Mouse (Mus musculus) thymus, adult 2 months (tissue): ENCODE measurements around the gene Omp. TPM values are rescaled to one million over a fixed set of nuclear protein-coding genes. Genes with fewer than 3 reads are reported as not detected.
A peak's percentile ranks its signal among the peaks of the same experiment; 100 is the strongest.

Experiments used
- DNase-seq: peaks from one replicate; pipeline ENCODE4 v3.0.0; 2021
- H3K27ac ChIP-seq: fragments of 200-500 bp; 2 replicates; pipeline ENCODE4 v1.5.1; 2012; ENCODE audit warnings: low read length, control low read depth; ENCODE audit not compliant: control insufficient read depth, insufficient read depth
- H3K27me3 ChIP-seq: fragments of 200-500 bp; 2 replicates; pipeline ENCODE4 v1.6.1; 2012; ENCODE audit warnings: mild to moderate bottlenecking, low read length, moderate library complexity, mixed read lengths; ENCODE audit not compliant: control insufficient read depth, insufficient read depth
- H3K36me3 ChIP-seq: fragments of 200-500 bp; 2 replicates; pipeline ENCODE4 v1.6.1; 2012; ENCODE audit warnings: mild to moderate bottlenecking, low read length, moderate library complexity; ENCODE audit not compliant: control insufficient read depth, insufficient read depth
- H3K4me1 ChIP-seq: fragments of 200-500 bp; replicated peaks from 2 replicates; pipeline ENCODE4 v1.6.1; 2012; ENCODE audit warnings: low read length; ENCODE audit not compliant: control insufficient read depth, insufficient read depth
- H3K4me3 ChIP-seq: fragments of 200-500 bp; 2 replicates; pipeline ENCODE4 v1.5.1; 2012; ENCODE audit warnings: mild to moderate bottlenecking, low read length, control low read depth, moderate library complexity; ENCODE audit not compliant: control insufficient read depth, insufficient read depth
- CTCF ChIP-seq: fragments of 200-500 bp; IDR thresholded peaks from 2 replicates; pipeline ENCODE4 v1.5.1; 2012; ENCODE audit warnings: mild to moderate bottlenecking, control low read depth, low read length, moderate library complexity, borderline replicate concordance; ENCODE audit not compliant: control insufficient read depth, poor library complexity, insufficient read depth; ENCODE audit errors: extremely low read depth
- POLR2A ChIP-seq: fragments of 200-500 bp; IDR thresholded peaks from 2 replicates; pipeline ENCODE4 v1.6.1; 2012; ENCODE audit warnings: mild to moderate bottlenecking, low read length, control low read depth, moderate library complexity; ENCODE audit not compliant: control insufficient read depth, poor library complexity, insufficient read depth; ENCODE audit errors: extremely low read depth
- WGBS: fragments of 180-500 bp; shearing (Covaris S2); methylation state at CpG from one replicate; pipeline ENCODE4 v1.1.7; 2018; 5-methylcytosine and 5-hydroxymethylcytosine counted together
- polyA plus RNA-seq: library from polyadenylated mRNA; depleted of rRNA; stranded (reverse); fragments of >200 nt; gene quantifications from 2 replicates; pipeline ENCODE4 v1.2.3, GENCODE M21; 2012

Gene Omp
- polyA plus RNA-seq, 1 experiment = 1.8 TPM

- no peak for DNase-seq
- H3K27me3 ChIP-seq = no peaks in the 10 kb centered on the region
- H3K4me1 ChIP-seq = no peaks in the 10 kb centered on the region
- TF ChIP-seq POLR2A (no peak), CTCF (no peak)
- H3K4me3 ChIP-seq = no peak overlapping the region
- H3K27ac ChIP-seq = no peak overlapping the region
- no peaks in the 10 kb centered on the region for H3K36me3 ChIP-seq
- 88% methylated on average over 3 of the region's 3 CpGs for WGBS
Observed at GRCm38 (mm10) chr7:98137583-98137982, 7.7 kb downstream of the Omp start.

GRCm38 (mm10) chr7:98131751-98132150 lies 13.6 kb downstream of the Omp start:
- Histone ChIP-seq H3K36me3 (no peaks in the 10 kb centered on the region), H3K4me1 (no peaks in the 10 kb centered on the region), H3K27ac (no peak overlapping the region), H3K27me3 (no peaks in the 10 kb centered on the region), H3K4me3 (no peak overlapping the region)
- no peak for DNase-seq
- WGBS = 99% methylated on average over 8 of the region's 8 CpGs
- TF ChIP-seq POLR2A (no peak), CTCF (no peak)

- peak; percentile 57 for DNase-seq
- WGBS = 62% methylated on average over 5 of the region's 5 CpGs
- H3K4me3 ChIP-seq = no peak overlapping the region
- no peaks in the 10 kb centered on the region for H3K36me3 ChIP-seq
- no peaks in the 10 kb centered on the region for H3K27me3 ChIP-seq
- TF ChIP-seq POLR2A (no peak), CTCF (peak; percentile 67; the same call in 1 of the 2 replicates)
- peaks cover 10% of the 10 kb centered on the region for H3K4me1 ChIP-seq
- no peak overlapping the region for H3K27ac ChIP-seq
Observed at GRCm38 (mm10) chr7:98125473-98125872, 19.8 kb downstream of the Omp start.

GRCm38 (mm10) chr7:98124701-98125100 lies 20.6 kb downstream of the Omp start:
- TF ChIP-seq CTCF (no peak), POLR2A (no peak)
- 96% methylated on average over 5 of the region's 5 CpGs for WGBS
- H3K4me3 ChIP-seq = no peak overlapping the region
- no peaks in the 10 kb centered on the region for H3K27me3 ChIP-seq
- peaks cover 10% of the 10 kb centered on the region for H3K4me1 ChIP-seq
- DNase-seq = no peak
- H3K27ac ChIP-seq = no peak overlapping the region
- no peaks in the 10 kb centered on the region for H3K36me3 ChIP-seq

- no peak overlapping the region for H3K4me3 ChIP-seq
- H3K27ac ChIP-seq = no peak overlapping the region
- DNase-seq = no peak
- WGBS = 83% methylated on average over 8 of the region's 8 CpGs
- H3K4me1 ChIP-seq = peaks cover 10% of the 10 kb centered on the region
- TF ChIP-seq POLR2A (no peak), CTCF (no peak)
- no peaks in the 10 kb centered on the region for H3K27me3 ChIP-seq
- H3K36me3 ChIP-seq = no peaks in the 10 kb centered on the region
Observed at GRCm38 (mm10) chr7:98121673-98122072, 23.6 kb downstream of the Omp start.

GRCm38 (mm10) chr7:98121241-98121640 lies 24.1 kb downstream of the Omp start:
- H3K27ac ChIP-seq = no peak overlapping the region
- no peaks in the 10 kb centered on the region for H3K27me3 ChIP-seq
- H3K4me3 ChIP-seq = no peak overlapping the region
- peaks cover 10% of the 10 kb centered on the region for H3K4me1 ChIP-seq
- no peaks in the 10 kb centered on the region for H3K36me3 ChIP-seq
- TF ChIP-seq POLR2A = no peak
- no peak for TF ChIP-seq CTCF
- 88% methylated on average over 3 of the region's 3 CpGs for WGBS
- DNase-seq = no peak

- TF ChIP-seq CTCF (peak; percentile 71; the same call in 1 of the 2 replicates), POLR2A (no peak)
- H3K27me3 ChIP-seq = no peaks in the 10 kb centered on the region
- H3K4me3 ChIP-seq = peak overlapping the region; percentile 51
- DNase-seq = peak; percentile 78
- 2% methylated on average over 7 of the region's 7 CpGs for WGBS
- H3K4me1 ChIP-seq = peaks cover 10% of the 10 kb centered on the region
- H3K27ac ChIP-seq = no peak overlapping the region
- no peaks in the 10 kb centered on the region for H3K36me3 ChIP-seq
Observed at GRCm38 (mm10) chr7:98120325-98120724, 25.0 kb downstream of the Omp start.
